Mouse (Mus musculus): ENCODE results near the gene Nr1d2. TPM values are rescaled to one million over a fixed set of nuclear protein-coding genes. Genes with fewer than 3 reads are reported as not detected.
"Not testable (repeated sequence)": the region's sequence is repeated elsewhere in the genome, so short reads cannot be mapped to it uniquely, and the experiment has no call there.

Nr1d2 gene
- 3.9 and 4.5 TPM in 2 replicates for polyA plus RNA-seq (2015; fragmentation: Nextera tagmentation; extraction: Ambion mirVana)

DNA sequence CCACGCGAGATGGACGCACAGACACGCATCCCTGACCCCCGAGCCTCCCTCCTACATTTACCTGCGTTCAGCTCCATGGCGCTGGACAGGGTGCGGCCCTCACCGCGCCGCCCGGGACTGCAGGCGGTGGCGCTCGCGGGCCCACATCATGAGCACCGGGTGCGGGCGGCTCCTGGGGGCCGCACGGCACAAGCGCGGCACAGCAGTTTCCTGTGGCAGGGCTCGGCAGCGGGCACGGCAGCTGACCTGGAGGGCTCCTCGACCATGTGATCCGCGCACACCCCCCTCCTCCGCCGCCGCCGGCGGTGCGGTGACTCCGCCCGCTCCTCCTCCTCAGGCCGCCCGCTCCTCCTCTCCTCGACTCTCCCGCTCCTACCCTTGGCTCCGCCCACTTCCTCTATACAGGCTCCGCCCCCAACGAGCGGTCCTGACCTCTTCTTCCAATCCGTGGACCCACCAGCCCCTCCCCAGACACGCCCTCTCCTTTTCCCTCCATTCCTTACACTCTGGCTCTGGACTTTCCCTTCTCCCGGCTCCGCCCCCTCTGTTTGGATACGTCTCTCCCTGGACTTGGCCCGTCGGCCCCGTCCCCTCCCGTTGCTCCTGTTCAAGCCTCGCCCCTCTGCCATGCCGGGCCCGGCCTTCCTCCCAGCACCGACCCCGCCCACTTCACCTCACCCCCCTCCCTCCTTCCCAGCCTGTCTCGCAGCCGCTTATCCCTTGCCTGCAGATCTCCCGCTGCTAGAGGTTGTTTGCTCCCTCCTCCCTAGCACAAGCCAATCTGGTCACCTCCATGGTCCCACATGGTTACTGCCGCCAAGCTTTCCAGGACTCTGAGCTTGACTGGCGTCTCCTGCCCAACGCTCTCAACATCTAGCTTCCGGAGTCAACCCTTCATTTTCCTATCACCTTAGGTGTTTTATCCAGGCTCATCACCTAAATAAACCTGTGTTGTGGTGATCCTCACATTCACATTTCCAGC is at the start of gene Nr1d2:
Gene Nr1d2 (minus strand): TSS at position 378 of the 982 bp plus-strand sequence.
- under 1% methylated on average over 54 of the region's 66 CpGs for WGBS
- peak within 1 kb of the TSS; percentile 76 for H3K9ac ChIP-seq
- H3K27me3 ChIP-seq = no peaks in the 10 kb centered on the region
- no peaks in the 10 kb centered on the region for H3K36me3 ChIP-seq
- H3K4me3 ChIP-seq = peak within 1 kb of the TSS; percentile 86
- peaks cover 9% of the 10 kb centered on the region; the same call in 1 of the 2 replicates for H3K4me1 ChIP-seq (replicated peaks)
- H3K9me3 ChIP-seq = no peaks in the 10 kb centered on the region
- peak; percentile 93 for ATAC-seq (ENCODE audit: low read depth)
- H3K27ac ChIP-seq (replicated peaks) = peak within 1 kb of the TSS; percentile 85
- H3K4me2 ChIP-seq = peak within 1 kb of the TSS; percentile 70

DNA sequence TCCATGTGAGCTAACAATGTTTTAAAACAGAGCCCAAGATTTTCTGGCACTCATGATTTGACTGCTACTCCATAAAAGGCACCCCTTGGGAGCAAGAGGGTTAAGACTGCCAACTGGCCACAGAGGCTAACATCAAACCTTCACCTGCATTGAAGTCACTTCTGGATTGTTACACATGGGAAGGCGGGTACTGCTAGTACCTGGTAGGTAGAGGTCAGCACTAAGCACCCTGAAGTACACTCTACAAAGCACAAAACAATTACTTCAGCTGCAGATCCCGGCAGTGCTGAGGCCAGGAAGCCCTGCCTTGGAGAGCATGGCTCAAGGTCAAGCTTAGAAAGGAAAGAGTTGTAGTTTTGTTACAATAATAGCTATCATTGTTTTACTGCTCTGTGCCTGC is 48.5 kb upstream of the Nr1d2 start:
- Histone ChIP-seq H3K9me3 (no peaks in the 10 kb centered on the region), H3K36me3 (peaks cover 10% of the 10 kb centered on the region), H3K27me3 (no peaks in the 10 kb centered on the region), H3K9ac (no peak overlapping the region), H3K4me2 (no peak overlapping the region), H3K27ac (replicated peaks) (no peak overlapping the region), H3K4me3 (no peak overlapping the region), H3K4me1 (replicated peaks) (no peaks in the 10 kb centered on the region)
- WGBS = 77% methylated on average over 2 of the region's 2 CpGs
- ATAC-seq (ENCODE audit: low read depth) = no peak

- H3K36me3 ChIP-seq = peaks cover 20% of the 10 kb centered on the region
- no peak overlapping the region for H3K4me3 ChIP-seq
- no peak overlapping the region for H3K9ac ChIP-seq
- H3K4me1 ChIP-seq (replicated peaks) = no peaks in the 10 kb centered on the region
- WGBS = 89% methylated on average over 2 of the region's 2 CpGs
- no peaks in the 10 kb centered on the region for H3K9me3 ChIP-seq
- no peak overlapping the region for H3K4me2 ChIP-seq
- ATAC-seq (ENCODE audit: low read depth) = no peak
- no peak overlapping the region for H3K27ac ChIP-seq (replicated peaks)
- H3K27me3 ChIP-seq = no peaks in the 10 kb centered on the region
These were observed 47.5 kb upstream of the Nr1d2 start for GRCm38 (mm10) chr14:18286441-18286840.

GRCm38 (mm10) chr14:18285476-18285875 is 46.5 kb upstream of the Nr1d2 start:
- Histone ChIP-seq H3K4me3 (no peak overlapping the region), H3K9ac (no peak overlapping the region), H3K9me3 (no peaks in the 10 kb centered on the region), H3K4me1 (replicated peaks) (no peaks in the 10 kb centered on the region), H3K27me3 (no peaks in the 10 kb centered on the region), H3K4me2 (no peak overlapping the region), H3K36me3 (peaks cover 24% of the 10 kb centered on the region), H3K27ac (replicated peaks) (no peak overlapping the region)
- ATAC-seq (ENCODE audit: low read depth) = no peak
- WGBS = 98% methylated on average over 3 of the region's 3 CpGs

- WGBS = 76% methylated on average over 2 of the region's 2 CpGs
- Histone ChIP-seq H3K27me3 (no peaks in the 10 kb centered on the region), H3K36me3 (peaks cover 31% of the 10 kb centered on the region), H3K4me1 (replicated peaks) (no peaks in the 10 kb centered on the region), H3K27ac (replicated peaks) (no peak overlapping the region), H3K4me2 (no peak overlapping the region), H3K9ac (no peak overlapping the region), H3K4me3 (no peak overlapping the region), H3K9me3 (no peaks in the 10 kb centered on the region)
- no peak for ATAC-seq (ENCODE audit: low read depth)
These were observed 45.7 kb upstream of the Nr1d2 start for GRCm38 (mm10) chr14:18284581-18284980.

DNA sequence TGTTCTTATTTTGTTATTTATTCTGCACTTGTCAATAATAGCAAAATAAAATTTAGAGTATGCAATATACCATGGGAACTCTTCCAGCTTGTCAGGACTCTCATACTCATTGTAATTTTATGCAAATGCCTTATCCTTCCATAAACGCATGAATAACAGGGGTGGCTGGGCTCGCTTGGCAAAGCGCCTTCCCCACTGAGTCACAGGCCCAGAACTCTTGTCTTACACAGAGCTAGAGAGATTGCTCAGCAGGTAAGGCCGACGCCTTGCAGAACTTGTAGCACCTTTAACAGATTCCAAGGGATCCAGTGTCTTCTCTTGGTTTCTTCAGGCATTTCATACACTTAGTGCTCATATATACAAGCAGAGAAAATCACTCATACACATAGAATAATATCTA is 41.4 kb upstream of the Nr1d2 start:
- WGBS = 84% methylated on average over 5 of the region's 5 CpGs
- H3K36me3 ChIP-seq = peaks cover 59% of the 10 kb centered on the region
- ATAC-seq (ENCODE audit: low read depth) = peak; percentile 49; the same call in 1 of the 2 replicates

DNA sequence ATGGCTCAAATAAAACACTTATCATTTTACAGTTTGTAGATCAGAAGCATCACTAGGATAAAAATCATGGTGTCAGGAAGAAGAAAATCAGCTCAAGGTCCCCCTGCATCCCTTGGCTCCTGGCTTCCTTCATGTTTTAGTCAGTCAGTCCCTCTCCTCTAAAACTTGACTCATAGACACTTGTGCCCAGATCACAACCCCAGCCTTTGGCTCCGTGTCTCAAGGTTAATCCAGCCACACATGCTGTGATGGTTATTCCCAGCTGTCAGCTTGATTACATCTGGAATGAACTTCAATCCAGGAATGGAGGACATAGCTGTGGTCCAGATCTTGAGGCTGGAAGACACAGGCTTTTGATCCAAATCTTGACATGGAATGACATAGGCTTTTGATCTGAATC is 35.6 kb upstream of the Nr1d2 start:
- H3K36me3 ChIP-seq = peaks cover 28% of the 10 kb centered on the region
- H3K4me2 ChIP-seq = no peak overlapping the region
- no peak overlapping the region for H3K4me3 ChIP-seq
- H3K27ac ChIP-seq (replicated peaks) = no peak overlapping the region
- no peak overlapping the region for H3K9ac ChIP-seq
- no peaks in the 10 kb centered on the region for H3K9me3 ChIP-seq
- H3K27me3 ChIP-seq = no peaks in the 10 kb centered on the region
- 88% methylated on average over 1 of the region's 1 CpGs for WGBS
- H3K4me1 ChIP-seq (replicated peaks) = peaks cover 13% of the 10 kb centered on the region
- ATAC-seq (ENCODE audit: low read depth) = no peak

More for the DNA sequence above, 41.4 kb upstream of the Nr1d2 start:
- Histone ChIP-seq H3K9ac (no peak overlapping the region), H3K4me3 (no peak overlapping the region), H3K27me3 (no peaks in the 10 kb centered on the region), H3K27ac (replicated peaks) (no peak overlapping the region), H3K9me3 (no peaks in the 10 kb centered on the region), H3K4me1 (replicated peaks) (no peaks in the 10 kb centered on the region), H3K4me2 (no peak overlapping the region)

DNA sequence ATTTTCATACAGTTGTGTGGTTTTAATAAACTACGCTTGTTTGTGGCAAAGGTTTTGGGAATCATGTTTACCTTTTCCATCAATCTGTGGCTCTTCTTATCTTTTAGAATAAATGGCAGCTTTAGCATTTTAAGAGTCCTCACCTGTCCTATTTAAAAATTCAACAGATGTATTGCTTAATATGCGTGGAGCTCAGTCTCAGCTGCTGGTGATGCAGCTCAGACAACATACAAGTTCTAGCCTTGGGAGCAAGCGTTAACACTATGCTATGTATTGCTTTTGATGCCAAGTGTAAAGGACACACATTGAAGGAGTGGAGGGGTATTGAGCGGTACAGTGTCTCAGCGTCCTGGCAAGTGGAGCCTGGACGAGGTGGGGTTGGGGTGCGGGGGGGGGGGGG is 32.7 kb upstream of the Nr1d2 start:
- WGBS = 4% methylated on average over 7 of the region's 7 CpGs
- peak overlapping the region; percentile 64 for H3K4me2 ChIP-seq
- H3K9ac ChIP-seq = peak overlapping the region; percentile 77
- ATAC-seq (ENCODE audit: low read depth) = 0 out of 2 replicates have a peak, but pooled peaks have one; percentile 3
- peak overlapping the region; percentile 80; the same call in 1 of the 2 replicates for H3K27ac ChIP-seq (replicated peaks)
- peaks cover 27% of the 10 kb centered on the region for H3K36me3 ChIP-seq
- peaks cover 33% of the 10 kb centered on the region for H3K4me1 ChIP-seq (replicated peaks)
- no peaks in the 10 kb centered on the region for H3K27me3 ChIP-seq
- H3K4me3 ChIP-seq = peak overlapping the region; percentile 90
- H3K9me3 ChIP-seq = no peaks in the 10 kb centered on the region

DNA sequence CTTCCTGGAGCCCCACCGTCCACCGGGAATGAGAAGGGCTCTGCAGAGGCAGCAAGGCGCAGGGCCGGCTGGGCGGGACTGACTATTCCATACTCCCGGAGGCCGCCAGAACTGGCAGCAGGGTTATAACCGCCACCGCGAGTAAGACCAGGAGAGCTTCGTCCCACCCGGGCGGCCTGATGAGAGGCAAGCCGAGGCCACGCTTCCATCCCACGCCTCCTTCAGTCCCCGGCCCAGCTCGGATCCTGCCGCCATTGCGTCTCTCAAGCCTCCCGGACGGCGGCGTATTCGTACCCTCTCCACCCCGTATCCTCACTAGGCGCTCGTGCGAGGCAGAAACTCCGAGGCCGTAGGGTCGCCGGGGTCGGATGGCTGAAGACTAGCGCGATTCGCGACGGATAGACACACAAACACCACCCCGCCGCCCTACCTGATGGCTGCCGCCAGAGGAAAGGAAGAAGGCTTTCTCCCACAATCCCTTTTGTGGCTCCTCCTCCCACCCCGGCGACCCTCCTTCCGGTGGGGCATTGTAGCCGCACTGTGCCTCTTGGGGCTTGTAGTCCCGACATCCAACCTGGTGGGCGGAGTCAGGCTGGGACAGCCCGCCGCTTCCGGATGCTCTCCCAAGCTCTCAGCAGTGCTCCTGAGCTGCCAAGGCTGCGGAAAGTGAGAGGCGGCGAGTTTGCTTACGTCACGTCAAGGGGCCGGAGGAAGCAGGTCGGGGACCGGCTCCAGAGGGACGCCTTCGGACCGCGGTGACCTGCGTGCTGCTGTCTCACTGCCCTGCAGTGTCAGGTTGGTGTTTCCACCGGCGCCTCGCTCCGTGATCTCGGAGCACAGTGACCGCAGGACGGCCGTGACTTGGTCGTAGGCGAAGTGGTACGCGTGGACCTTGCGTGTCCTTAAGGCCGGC is 31.9 kb upstream of the Nr1d2 start, which contains the start of the genes Nkiras1 and Rpl15:
Gene Nkiras1 (plus strand): TSS at position 608 of the 913 bp plus-strand sequence.
Gene Rpl15 (minus strand): TSS at position 863 of the 913 bp plus-strand sequence.
- Histone ChIP-seq H3K4me3 (peak within 1 kb of the TSS; percentile 90), H3K36me3 (peaks cover 29% of the 10 kb centered on the region), H3K27ac (replicated peaks) (peak within 1 kb of the TSS; percentile 89), H3K4me1 (replicated peaks) (peaks cover 33% of the 10 kb centered on the region), H3K9me3 (no peaks in the 10 kb centered on the region), H3K27me3 (no peaks in the 10 kb centered on the region), H3K9ac (peak within 1 kb of the TSS; percentile 98), H3K4me2 (peak within 1 kb of the TSS; percentile 77)
- under 1% methylated on average over 75 of the region's 78 CpGs for WGBS
- ATAC-seq (ENCODE audit: low read depth) = peak; percentile 99

- not testable (repeated sequence) for H3K27me3 ChIP-seq, H3K9me3 ChIP-seq
- peak; percentile 13; the same call in 1 of the 2 replicates for ATAC-seq (ENCODE audit: low read depth)
- 0% methylated on average over 24 of the region's 24 CpGs for WGBS
- Histone ChIP-seq H3K4me3 (peak overlapping the region; percentile 90), H3K36me3 (peaks cover 26% of the 10 kb centered on the region), H3K9ac (peak overlapping the region; percentile 98), H3K4me2 (peak overlapping the region; percentile 77), H3K27ac (replicated peaks) (peak overlapping the region; percentile 89), H3K4me1 (replicated peaks) (peaks cover 33% of the 10 kb centered on the region)
These were observed 31.1 kb upstream of the Nr1d2 start for GRCm38 (mm10) chr14:18269947-18270528.

- Histone ChIP-seq H3K4me1 (replicated peaks) (peaks cover 17% of the 10 kb centered on the region), H3K4me3 (no peak overlapping the region), H3K27me3 (no peaks in the 10 kb centered on the region), H3K9me3 (no peaks in the 10 kb centered on the region), H3K9ac (no peak overlapping the region), H3K27ac (replicated peaks) (peak overlapping the region; percentile 28; the same call in 1 of the 2 replicates), H3K4me2 (no peak overlapping the region), H3K36me3 (peaks cover 45% of the 10 kb centered on the region)
- ATAC-seq (ENCODE audit: low read depth) = peak; percentile 57; the same call in 1 of the 2 replicates
- 61% methylated on average over 4 of the region's 4 CpGs for WGBS
These were observed 24.5 kb upstream of the Nr1d2 start for GRCm38 (mm10) chr14:18263427-18263826.

All from neural tube, embryonic 13.5 days (tissue).